Mouse (Mus musculus): ENCODE results near the gene Mef2a.

GRCm38 (mm10) chr7:67243894-67244282 is 128.8 kb downstream of the Mef2a start:
- no peak for TF ChIP-seq ZNF384 (IDR thresholded peaks at IDR 0.05; ENCODE audit: low read depth, low read length)
- no peak for TF ChIP-seq CHD2 (IDR thresholded peaks at IDR 0.05; ENCODE audit: low read depth, low read length)
